Mouse (Mus musculus): ENCODE measurements around the gene Nfe2l1. TPM values are rescaled to one million over a fixed set of nuclear protein-coding genes. Genes with fewer than 3 reads are reported as not detected.
"Not testable (repeated sequence)": the region's sequence is repeated elsewhere in the genome, so short reads cannot be mapped to it uniquely, and the experiment has no call there.

Gene Nfe2l1
- polyA plus RNA-seq, 1 experiment from 2014 or later: 34.6 TPM

- Histone ChIP-seq H3K27me3 (ENCODE audit: insufficient read depth, low read length) (no peaks in the 10 kb centered on the region; the same call in 1 of the 2 replicates), H3K4me2 (peak overlapping the region; percentile 91), H3K4me1 (ENCODE audit: insufficient read depth) (no peaks in the 10 kb centered on the region), H3K9me3 (ENCODE audit: low read depth, low read length) (no peaks in the 10 kb centered on the region), H3K9ac (peak overlapping the region; percentile 45; the same call in 1 of the 2 replicates), H3K4me3 (ENCODE audit: low read depth, low read length) (peak overlapping the region; percentile 47), H3K27ac (ENCODE audit: low read depth) (no peak overlapping the region), H3K36me3 (ENCODE audit: insufficient read depth) (peaks cover 15% of the 10 kb centered on the region; the same call in 1 of the 2 replicates)
- under 1% methylated on average over 31 of the region's 31 CpGs for WGBS
- DNase-seq (peak; percentile 99), ATAC-seq (ENCODE audit: insufficient read depth) (peak; percentile 78)
- TF ChIP-seq CTCF (IDR thresholded peaks at IDR 0.05; ENCODE audit: low read depth): peak; percentile 99
Observed at GRCm38 (mm10) chr11:96861878-96862289, 32.1 kb upstream of the Nfe2l1 start.

GRCm38 (mm10) chr11:96861446-96861845 lies 31.7 kb upstream of the Nfe2l1 start:
- no peaks in the 10 kb centered on the region for H3K4me1 ChIP-seq (ENCODE audit: insufficient read depth)
- H3K9me3 ChIP-seq (ENCODE audit: low read depth, low read length): no peaks in the 10 kb centered on the region
- peaks cover 15% of the 10 kb centered on the region; the same call in 1 of the 2 replicates for H3K36me3 ChIP-seq (ENCODE audit: insufficient read depth)
- no peak for TF ChIP-seq CTCF (IDR thresholded peaks at IDR 0.05; ENCODE audit: low read depth)
- H3K27me3 ChIP-seq (ENCODE audit: insufficient read depth, low read length): no peaks in the 10 kb centered on the region; the same call in 1 of the 2 replicates
- ATAC-seq (ENCODE audit: insufficient read depth) (peak; percentile 49), DNase-seq (peak; percentile 78)
- WGBS: under 1% methylated on average over 20 of the region's 20 CpGs
- peak overlapping the region; percentile 91 for H3K4me2 ChIP-seq
- peak overlapping the region; percentile 56 for H3K27ac ChIP-seq (ENCODE audit: low read depth)
- H3K9ac ChIP-seq: peak overlapping the region; percentile 45; the same call in 1 of the 2 replicates
- peak overlapping the region; percentile 47 for H3K4me3 ChIP-seq (ENCODE audit: low read depth, low read length)

- Histone ChIP-seq H3K27ac (ENCODE audit: low read depth) (no peak overlapping the region; the same call in 1 of the 2 replicates), H3K4me1 (ENCODE audit: insufficient read depth) (no peaks in the 10 kb centered on the region), H3K9ac (no peak overlapping the region), H3K4me2 (no peak overlapping the region), H3K27me3 (ENCODE audit: insufficient read depth, low read length) (no peaks in the 10 kb centered on the region; the same call in 1 of the 2 replicates), H3K36me3 (ENCODE audit: insufficient read depth) (peaks cover 15% of the 10 kb centered on the region; the same call in 1 of the 2 replicates), H3K9me3 (ENCODE audit: low read depth, low read length) (no peaks in the 10 kb centered on the region), H3K4me3 (ENCODE audit: low read depth, low read length) (no peak overlapping the region)
- TF ChIP-seq CTCF (IDR thresholded peaks at IDR 0.05; ENCODE audit: low read depth): peak; percentile 94
- ATAC-seq (ENCODE audit: insufficient read depth) (peak; percentile 68; the same call in 1 of the 2 replicates), DNase-seq (peak; percentile 94)
- 13% methylated on average over 8 of the region's 8 CpGs for WGBS
Observed at GRCm38 (mm10) chr11:96860564-96860963, 30.8 kb upstream of the Nfe2l1 start.

- no peak for TF ChIP-seq CTCF (IDR thresholded peaks at IDR 0.05; ENCODE audit: low read depth)
- no peaks in the 10 kb centered on the region; the same call in 1 of the 2 replicates for H3K27me3 ChIP-seq (ENCODE audit: insufficient read depth, low read length)
- ATAC-seq (ENCODE audit: insufficient read depth) (no peak), DNase-seq (no peak)
- H3K9ac ChIP-seq: no peak overlapping the region
- no peaks in the 10 kb centered on the region for H3K4me1 ChIP-seq (ENCODE audit: insufficient read depth)
- H3K36me3 ChIP-seq (ENCODE audit: insufficient read depth): peaks cover 16% of the 10 kb centered on the region; the same call in 1 of the 2 replicates
- H3K4me3 ChIP-seq (ENCODE audit: low read depth, low read length): no peak overlapping the region
- no peak overlapping the region for H3K27ac ChIP-seq (ENCODE audit: low read depth)
- no peaks in the 10 kb centered on the region for H3K9me3 ChIP-seq (ENCODE audit: low read depth, low read length)
- WGBS: 77% methylated on average over 4 of the region's 4 CpGs
- H3K4me2 ChIP-seq: no peak overlapping the region
Observed at GRCm38 (mm10) chr11:96859635-96860034, 29.9 kb upstream of the Nfe2l1 start.

GRCm38 (mm10) chr11:96857446-96857845 lies 27.7 kb upstream of the Nfe2l1 start:
- TF ChIP-seq CTCF (IDR thresholded peaks at IDR 0.05; ENCODE audit: low read depth): no peak

GRCm38 (mm10) chr11:96849681-96850467 lies 20.1 kb upstream of the Nfe2l1 start, which contains the start of gene Copz2:
Gene Copz2, plus strand, starts transcription at chr11:96849870.
- DNase-seq: peak; percentile 80
- peak within 1 kb of the TSS; percentile 83 for H3K27ac ChIP-seq (ENCODE audit: low read depth)
- H3K27me3 ChIP-seq (ENCODE audit: insufficient read depth, low read length): no peaks in the 10 kb centered on the region
- peaks cover 13% of the 10 kb centered on the region; the same call in 1 of the 2 replicates for H3K36me3 ChIP-seq (ENCODE audit: insufficient read depth)
- no peaks in the 10 kb centered on the region for H3K9me3 ChIP-seq (ENCODE audit: low read depth, low read length)
- peak within 1 kb of the TSS; percentile 83 for H3K4me2 ChIP-seq
- 0 out of 2 replicates have a peak, but pooled peaks cover 3% of the 10 kb centered on the region for H3K4me1 ChIP-seq (ENCODE audit: insufficient read depth)
- WGBS: under 1% methylated on average over 60 of the region's 60 CpGs
- H3K9ac ChIP-seq: peak within 1 kb of the TSS; percentile 82
- peak; percentile 94 for ATAC-seq (ENCODE audit: insufficient read depth)
- TF ChIP-seq CTCF (IDR thresholded peaks at IDR 0.05; ENCODE audit: low read depth): no peak
- H3K4me3 ChIP-seq (ENCODE audit: low read depth, low read length): peak within 1 kb of the TSS; percentile 68

More at GRCm38 (mm10) chr11:96857446-96857845, 27.7 kb upstream of the Nfe2l1 start:
- Histone ChIP-seq H3K4me1 (ENCODE audit: insufficient read depth) (no peaks in the 10 kb centered on the region), H3K27me3 (ENCODE audit: insufficient read depth, low read length) (no peaks in the 10 kb centered on the region), H3K27ac (ENCODE audit: low read depth) (no peak overlapping the region), H3K4me2 (no peak overlapping the region), H3K9ac (no peak overlapping the region), H3K36me3 (ENCODE audit: insufficient read depth) (peaks cover 28% of the 10 kb centered on the region; the same call in 1 of the 2 replicates), H3K4me3 (ENCODE audit: low read depth, low read length) (no peak overlapping the region), H3K9me3 (ENCODE audit: low read depth, low read length) (no peaks in the 10 kb centered on the region)
- 74% methylated on average over 5 of the region's 5 CpGs for WGBS
- DNase-seq (no peak), ATAC-seq (ENCODE audit: insufficient read depth) (no peak)

GRCm38 (mm10) chr11:96849145-96849544 lies 19.4 kb upstream of the Nfe2l1 start:
- H3K27ac ChIP-seq (ENCODE audit: low read depth); H3K9me3 ChIP-seq (ENCODE audit: low read depth, low read length); H3K27me3 ChIP-seq (ENCODE audit: insufficient read depth, low read length); DNase-seq; H3K4me1 ChIP-seq (ENCODE audit: insufficient read depth); ATAC-seq (ENCODE audit: insufficient read depth); H3K36me3 ChIP-seq (ENCODE audit: insufficient read depth): not testable (repeated sequence)
- Histone ChIP-seq H3K9ac (peak overlapping the region; percentile 82; the same call in 1 of the 2 replicates), H3K4me2 (peak overlapping the region; percentile 83), H3K4me3 (ENCODE audit: low read depth, low read length) (peak overlapping the region; percentile 68)
- WGBS: 68% methylated on average over 5 of the region's 5 CpGs
